In genomic region chr15:80303779-80304178, GRCm38 (mm10) we compare ENCODE assay signal across 17 mouse cellular contexts. TPM values are rescaled to one million over a fixed set of nuclear protein-coding genes. Genes with fewer than 3 reads are reported as not detected.
A peak's percentile ranks its signal among the peaks of the same experiment; 100 is the strongest.
DNase-seq lines count a peak whose midpoint lies in the region; ATAC-seq and TF ChIP-seq lines count a peak whose summit lies in the region.
"Had no signal": no experiment of that assay in that cellular context is flagged by ENCODE, and none has a peak within 500 bp of the region (broad histone marks: within the 10 kb centered on the region; RNA-seq: fewer than 3 reads in every experiment).

No protein-coding gene starts in this region.

- TF ChIP-seq POLR2A in heart, adult 2 months (IDR thresholded peaks at IDR 0.05; ENCODE audit: insufficient read depth, low read depth, low read length) = no peak

- no peaks in the 10 kb centered on the region for H3K4me1 ChIP-seq in hindbrain, postnatal 0 days (ENCODE audit: insufficient read depth, low read length)
- peaks cover 8% of the 10 kb centered on the region; the same call in 1 of the 2 replicates for H3K4me1 ChIP-seq in hindbrain, embryonic 13.5 days (replicated peaks)
- no peaks in the 10 kb centered on the region for H3K4me1 ChIP-seq in heart, adult 2 months (ENCODE audit: control insufficient read depth, insufficient read depth, low read length)
- H3K4me1 ChIP-seq: embryonic facial prominence, embryonic 13.5 days; heart, embryonic 13.5 days; limb, embryonic 15.5 days had no signal

- TF ChIP-seq EP300 in heart, adult 2 months (IDR thresholded peaks at IDR 0.05; ENCODE audit: insufficient read depth, low read depth, low read length) = no peak

- no peaks in the 10 kb centered on the region for H3K79me2 ChIP-seq in heart, adult 2 months (replicated peaks; ENCODE audit: control insufficient read depth, insufficient read depth, low read length)

- no peak overlapping the region for H3K9ac ChIP-seq in hindbrain, postnatal 0 days (replicated peaks; ENCODE audit: low read length)
- no peak overlapping the region for H3K9ac ChIP-seq in hindbrain, embryonic 13.5 days
- H3K9ac ChIP-seq in heart, adult 2 months (ENCODE audit: low read depth, low read length) = no peak overlapping the region
- H3K9ac ChIP-seq: embryonic facial prominence, embryonic 13.5 days; heart, embryonic 13.5 days; limb, embryonic 15.5 days; liver, postnatal 0 days had no signal

- H3K4me3 ChIP-seq in hindbrain, postnatal 0 days (ENCODE audit: low read length) = no peak overlapping the region
- no peak overlapping the region for H3K4me3 ChIP-seq in hindbrain, embryonic 13.5 days
- no peak overlapping the region for H3K4me3 ChIP-seq in heart, adult 2 months
- H3K4me3 ChIP-seq: embryonic facial prominence, embryonic 13.5 days; heart, embryonic 13.5 days; limb, embryonic 15.5 days had no signal

- H3K36me3 ChIP-seq in hindbrain, postnatal 0 days (ENCODE audit: insufficient read depth, low read length) = no peaks in the 10 kb centered on the region
- H3K36me3 ChIP-seq in hindbrain, embryonic 13.5 days = no peaks in the 10 kb centered on the region
- no peaks in the 10 kb centered on the region for H3K36me3 ChIP-seq in heart, adult 2 months (ENCODE audit: control insufficient read depth, insufficient read depth, low read length)
- H3K36me3 ChIP-seq: embryonic facial prominence, embryonic 13.5 days; heart, embryonic 13.5 days; limb, embryonic 15.5 days had no signal

- H3K4me2 ChIP-seq in hindbrain, postnatal 0 days (ENCODE audit: low read depth, low read length) = no peak overlapping the region
- no peak overlapping the region for H3K4me2 ChIP-seq in hindbrain, embryonic 13.5 days
- H3K4me2 ChIP-seq: embryonic facial prominence, embryonic 13.5 days; heart, embryonic 13.5 days; limb, embryonic 15.5 days; midbrain, embryonic 11.5 days had no signal

- H3K27ac ChIP-seq in hindbrain, postnatal 0 days = no peak overlapping the region
- H3K27ac ChIP-seq in hindbrain, embryonic 13.5 days = no peak overlapping the region
- no peak overlapping the region for H3K27ac ChIP-seq in heart, adult 2 months
- H3K27ac ChIP-seq: embryonic facial prominence, embryonic 13.5 days; heart, embryonic 13.5 days; kidney, postnatal 0 days; limb, embryonic 15.5 days had no signal

- intact Hi-C loops in heart, adult 2 months (cut with DNase I) = no loop called here

- no peaks in the 10 kb centered on the region for H3K9me3 ChIP-seq in hindbrain, postnatal 0 days (ENCODE audit: low read length)
- H3K9me3 ChIP-seq in hindbrain, embryonic 13.5 days = no peaks in the 10 kb centered on the region
- H3K9me3 ChIP-seq: embryonic facial prominence, embryonic 13.5 days; heart, embryonic 13.5 days; limb, embryonic 15.5 days had no signal

- no peaks in the 10 kb centered on the region for H3K27me3 ChIP-seq in hindbrain, postnatal 0 days (ENCODE audit: insufficient read depth, low read length)
- H3K27me3 ChIP-seq in hindbrain, embryonic 13.5 days = 0 out of 2 replicates have a peak, but pooled peaks cover 6% of the 10 kb centered on the region
- H3K27me3 ChIP-seq in heart, adult 2 months (ENCODE audit: control insufficient read depth, insufficient read depth, low read length) = no peaks in the 10 kb centered on the region
- H3K27me3 ChIP-seq: limb, embryonic 15.5 days had no signal

- TF ChIP-seq CTCF in hindbrain, postnatal 0 days (IDR thresholded peaks at IDR 0.05; ENCODE audit: low read depth) = no peak
- TF ChIP-seq CTCF in heart, adult 2 months (IDR thresholded peaks at IDR 0.05) = no peak

- DNase-seq in cerebellum, postnatal 14 days = no peak
- DNase-seq in hindbrain, postnatal 0 days (ENCODE audit: low spot score) = no peak
- peak; percentile 84 for DNase-seq in right cerebral cortex, adult 18-20 months
- no peak for DNase-seq in right cerebral cortex, postnatal 14 days
- no peak for DNase-seq in heart, adult 2 months
- no peak for DNase-seq in urinary bladder, postnatal 25 days (ENCODE audit: low spot score)
- DNase-seq: heart, postnatal 4 days; liver, postnatal 0 days had no signal

- ATAC-seq in cerebellum, adult (ENCODE audit: insufficient number of reproducible peaks, low FRiP score, low TSS enrichment) = 0 out of 2 replicates have a peak, but pooled peaks have one; percentile 16
- 0 out of 2 replicates have a peak, but pooled peaks have one; percentile 17 for ATAC-seq in hindbrain, postnatal 0 days
- no peak for ATAC-seq in hindbrain, embryonic 13.5 days (ENCODE audit: low FRiP score)
- ATAC-seq: intestine, embryonic 16.5 days; liver, postnatal 0 days had no signal

- WGBS in hindbrain, postnatal 0 days = 63% methylated on average over 14 of the region's 14 CpGs
- WGBS in hindbrain, embryonic 13.5 days = 75% methylated on average over 14 of the region's 14 CpGs
- WGBS in heart, adult 2 months = 66% methylated on average over 14 of the region's 14 CpGs

RNA-seq across cellular contexts. Expression of gene Cacna1i, which starts 16.7 kb away (rescaled TPM):
- 10.8 and 14.0 TPM in 2 replicates for total RNA-seq in hindbrain, postnatal 0 days (2014; rRNA removed)
- polyA plus RNA-seq in hindbrain, postnatal 0 days (2015; fragmentation: Nextera tagmentation; extraction: Ambion mirVana) = 0.47 and 0.50 TPM in 2 replicates
- 0.34 and 0.39 TPM in 2 replicates for polyA plus RNA-seq in hindbrain, embryonic 13.5 days (2015; fragmentation: Nextera tagmentation; extraction: Ambion mirVana)
- under 1 TPM; 0.09 to 0.34 TPM for total RNA-seq in heart, adult 2 months (2021)
- 0.12 and 0.21 TPM in 2 replicates for polyA plus RNA-seq in heart, adult 2 months (2012; rRNA removed)
- total RNA-seq: common myeloid progenitor, adult 5-6 weeks had no signal
- polyA plus RNA-seq: embryonic facial prominence, embryonic 13.5 days; heart, embryonic 13.5 days; intestine, embryonic 16.5 days; kidney, postnatal 0 days; liver, postnatal 0 days had no signal

RNA-seq across cellular contexts. Expression of gene Rps19bp1, which starts 39.7 kb away (rescaled TPM):
- total RNA-seq in hindbrain, postnatal 0 days (2014; rRNA removed) = 29.0 and 51.6 TPM in 2 replicates
- polyA plus RNA-seq in hindbrain, postnatal 0 days (2015; fragmentation: Nextera tagmentation; extraction: Ambion mirVana) = 78.4 and 81.3 TPM in 2 replicates
- 74.7 and 75.9 TPM in 2 replicates for polyA plus RNA-seq in hindbrain, embryonic 13.5 days (2015; fragmentation: Nextera tagmentation; extraction: Ambion mirVana)
- total RNA-seq in heart, adult 2 months (2021) = 10 to 100 TPM; 15.6 to 16.4 TPM
- polyA plus RNA-seq in heart, adult 2 months (2012; rRNA removed) = 12.2 and 12.7 TPM in 2 replicates

RNA-seq across cellular contexts. Expression of gene Atf4, which starts 48.8 kb away (rescaled TPM):
- total RNA-seq in hindbrain, postnatal 0 days (2014; rRNA removed) = 140 and 157 TPM in 2 replicates
- polyA plus RNA-seq in hindbrain, postnatal 0 days (2015; fragmentation: Nextera tagmentation; extraction: Ambion mirVana) = 104 and 109 TPM in 2 replicates
- polyA plus RNA-seq in hindbrain, embryonic 13.5 days (2015; fragmentation: Nextera tagmentation; extraction: Ambion mirVana) = 115 and 118 TPM in 2 replicates
- 10 to 100 TPM; 69.6 to 78.5 TPM for total RNA-seq in heart, adult 2 months (2021)
- 65.6 and 108 TPM in 2 replicates for polyA plus RNA-seq in heart, adult 2 months (2012; rRNA removed)
